Mouse (Mus musculus) right cerebral cortex, postnatal 4 days (tissue): ENCODE data around the gene Pde6b.
A peak's percentile ranks its signal among the peaks of the same experiment; 100 is the strongest.

Experiments used
- DNase-seq: peaks from one replicate; pipeline ENCODE4 v3.0.0-alpha.2; 2022

Gene Pde6b

GRCm38 (mm10) chr5:108403453-108403852 lies 15.3 kb downstream of the Pde6b start:
- no peak for DNase-seq

- DNase-seq: no peak
These were observed 17.3 kb downstream of the Pde6b start for GRCm38 (mm10) chr5:108405460-108405859.

GRCm38 (mm10) chr5:108406977-108407376 lies 18.8 kb downstream of the Pde6b start:
- DNase-seq: no peak

GRCm38 (mm10) chr5:108414711-108415110 lies 26.5 kb downstream of the Pde6b start:
- no peak for DNase-seq

- DNase-seq: no peak
These were observed 34.5 kb downstream of the Pde6b start for GRCm38 (mm10) chr5:108422741-108423140.

GRCm38 (mm10) chr5:108423427-108423826 lies 35.2 kb downstream of the Pde6b start:
- DNase-seq: no peak

- no peak for DNase-seq
These were observed 39.0 kb downstream of the Pde6b start for GRCm38 (mm10) chr5:108427186-108427585.

- no peak for DNase-seq
These were observed 43.0 kb downstream of the Pde6b start for GRCm38 (mm10) chr5:108431196-108431595.

GRCm38 (mm10) chr5:108433804-108434587 lies 45.8 kb downstream of the Pde6b start, which contains the start of gene Atp5k:
Atp5k (minus strand) TSS chr5:108434448.
- DNase-seq: peak; percentile 97

- DNase-seq: no peak
These were observed 47.9 kb downstream of the Pde6b start for GRCm38 (mm10) chr5:108436101-108436500.

- DNase-seq: no peak
These were observed 58.8 kb downstream of the Pde6b start for GRCm38 (mm10) chr5:108446973-108447372.

GRCm38 (mm10) chr5:108447857-108448256 lies 59.7 kb downstream of the Pde6b start:
- no peak for DNase-seq

- peak; percentile 8 for DNase-seq
These were observed 60.8 kb downstream of the Pde6b start, which contains the start of gene Mfsd7a for GRCm38 (mm10) chr5:108448785-108449668. Mfsd7a (minus strand) TSS chr5:108448891.

- no peak for DNase-seq
These were observed 62.8 kb downstream of the Pde6b start for GRCm38 (mm10) chr5:108450837-108451540.

- no peak for DNase-seq
These were observed 63.4 kb downstream of the Pde6b start for GRCm38 (mm10) chr5:108451611-108452010.

GRCm38 (mm10) chr5:108452422-108452821 lies 64.2 kb downstream of the Pde6b start:
- DNase-seq: no peak

- no peak for DNase-seq
These were observed 65.9 kb downstream of the Pde6b start for GRCm38 (mm10) chr5:108454094-108454493.

GRCm38 (mm10) chr5:108458706-108459105 lies 70.5 kb downstream of the Pde6b start:
- no peak for DNase-seq

GRCm38 (mm10) chr5:108460461-108460860 lies 72.3 kb downstream of the Pde6b start:
- DNase-seq: no peak

GRCm38 (mm10) chr5:108461082-108462065 lies 73.2 kb downstream of the Pde6b start, which contains the start of gene Pcgf3:
Pcgf3 (plus strand) TSS chr5:108461232.
- DNase-seq: peak; percentile 97

GRCm38 (mm10) chr5:108462446-108462845 lies 74.3 kb downstream of the Pde6b start:
- DNase-seq: no peak
